Mouse (Mus musculus) stomach, embryonic 16.5 days (tissue): ENCODE data around the gene Spo11. TPM values are rescaled to one million over a fixed set of nuclear protein-coding genes. Genes with fewer than 3 reads are reported as not detected.

Source experiments
- ATAC-seq: fragments of 200-750 bp; cut with Nextera tagmentation; 2 replicates; pipeline ENCODE4 v1.8.0; 2017; ENCODE audit warnings: moderate number of reproducible peaks, moderate TSS enrichment; ENCODE audit not compliant: insufficient read depth, low FRiP score
- H3K27ac ChIP-seq: fragments of 300-500 bp; sonication (generic); 2 replicates; pipeline ENCODE4 v1.5.1; 2014; ENCODE audit warnings: low read length
- H3K27me3 ChIP-seq: fragments of 300-500 bp; sonication (generic); 2 replicates; pipeline ENCODE4 v1.6.1; 2014; ENCODE audit warnings: low read length, control low read depth, mixed read lengths; ENCODE audit not compliant: control insufficient read depth, insufficient read depth
- H3K36me3 ChIP-seq: fragments of 300-500 bp; sonication (generic); 2 replicates; pipeline ENCODE4 v1.6.1; 2014; ENCODE audit warnings: low read length; ENCODE audit not compliant: control insufficient read depth, insufficient read depth
- H3K4me1 ChIP-seq: fragments of 300-500 bp; sonication (generic); 2 replicates; pipeline ENCODE4 v1.6.1; 2014; ENCODE audit warnings: low read length, control low read depth, mixed read lengths; ENCODE audit not compliant: control insufficient read depth, insufficient read depth
- H3K4me2 ChIP-seq: fragments of 300-500 bp; sonication (generic); 2 replicates; pipeline ENCODE4 v1.6.1; 2014; ENCODE audit warnings: low read depth, low read length, mixed read lengths
- H3K4me3 ChIP-seq: fragments of 300-500 bp; sonication (generic); replicated peaks from 2 replicates; pipeline ENCODE4 v1.5.1; 2014; ENCODE audit warnings: mild to moderate bottlenecking, low read length
- H3K9ac ChIP-seq: fragments of 300-500 bp; sonication (generic); 2 replicates; pipeline ENCODE4 v1.6.1; 2014; ENCODE audit warnings: low read length
- H3K9me3 ChIP-seq: fragments of 300-500 bp; sonication (generic); replicated peaks from 2 replicates; pipeline ENCODE4 v1.6.1; 2016; ENCODE audit warnings: low read length, control low read depth; ENCODE audit not compliant: control insufficient read depth
- WGBS: fragments of 180-500 bp; shearing (Covaris S2); extraction: QIAGEN DNeasy Blood & Tissue Kit; methylation state at CpG from one replicate; pipeline ENCODE4 v1.1.7; 2014; 5-methylcytosine and 5-hydroxymethylcytosine counted together
- polyA plus RNA-seq: library from polyadenylated mRNA; unstranded; fragments of >200 nt; fragmentation: Nextera tagmentation; extraction: Ambion mirVana; gene quantifications from 2 replicates; pipeline ENCODE4 v1.2.1, GENCODE M21; 2015

The Spo11 gene
- polyA plus RNA-seq, 1 experiment from 2014 or later: 0.44 TPM

DNA sequence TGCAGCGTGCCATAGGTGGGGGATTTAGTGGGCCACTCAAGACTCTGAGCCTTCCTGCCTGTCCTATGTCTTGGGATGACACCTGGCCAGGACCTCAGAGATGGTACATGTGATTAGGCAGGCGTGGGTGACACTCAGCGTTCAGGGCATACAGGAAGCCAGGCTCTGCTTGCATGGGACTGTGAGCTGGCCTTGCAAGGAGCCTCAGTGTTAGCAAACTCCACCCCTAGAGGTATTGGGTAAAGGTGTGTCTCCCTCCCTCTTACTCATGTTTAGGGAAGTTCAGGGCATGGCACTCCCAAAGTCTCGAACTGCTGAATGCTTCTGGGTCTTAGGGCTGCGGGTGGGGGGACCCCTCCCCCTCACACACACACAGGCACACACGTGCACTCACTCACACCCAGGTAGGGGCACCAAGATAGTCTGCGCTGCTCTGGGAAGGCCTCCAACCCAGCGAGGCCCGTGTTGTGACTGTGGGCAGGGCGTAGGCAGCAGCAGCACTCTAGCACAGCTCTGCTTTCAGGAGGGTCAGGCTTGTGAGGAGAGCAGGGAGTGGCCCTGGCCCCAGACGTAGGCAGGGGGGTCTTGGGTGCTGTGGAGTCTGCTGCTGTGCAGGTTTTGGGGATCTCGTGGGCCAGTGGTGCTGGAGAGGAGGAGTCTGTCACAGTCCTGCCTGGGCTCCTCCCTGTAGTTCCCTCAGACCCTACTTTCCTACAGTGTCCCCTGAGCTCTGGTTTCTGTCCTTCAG lies 53.3 kb downstream of the Spo11 start:
- H3K4me2 ChIP-seq: no peak overlapping the region
- H3K9ac ChIP-seq: peak overlapping the region; percentile 22; the same call in 1 of the 2 replicates
- H3K27me3 ChIP-seq: no peaks in the 10 kb centered on the region
- 63% methylated on average over 12 of the region's 12 CpGs for WGBS
- H3K36me3 ChIP-seq: peaks cover 5% of the 10 kb centered on the region
- H3K9me3 ChIP-seq: no peaks in the 10 kb centered on the region
- peak; percentile 82 for ATAC-seq
- H3K4me1 ChIP-seq: peaks cover 49% of the 10 kb centered on the region
- peak overlapping the region; percentile 84 for H3K27ac ChIP-seq
- H3K4me3 ChIP-seq: no peak overlapping the region

DNA sequence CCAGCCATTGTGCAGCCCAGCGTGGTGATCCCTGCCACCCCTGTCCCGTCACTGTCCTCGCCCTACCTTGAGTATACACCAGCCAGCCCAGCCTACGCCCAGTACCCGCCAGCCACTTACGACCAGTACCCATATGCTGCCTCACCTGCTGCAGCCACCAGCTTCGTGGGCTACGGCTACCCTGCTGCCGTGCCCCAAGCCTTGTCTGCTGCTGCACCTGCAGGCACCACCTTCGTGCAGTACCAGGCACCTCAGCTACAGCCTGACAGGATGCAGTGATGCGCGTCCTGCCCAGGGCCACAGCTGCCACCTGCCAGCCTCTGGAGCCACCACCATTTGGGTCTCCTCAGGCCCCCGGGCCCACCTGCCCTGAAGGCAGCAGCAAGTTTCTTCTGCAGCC lies 56.0 kb downstream of the Spo11 start:
- Histone ChIP-seq H3K27me3 (no peaks in the 10 kb centered on the region), H3K36me3 (peaks cover 5% of the 10 kb centered on the region), H3K4me1 (peaks cover 33% of the 10 kb centered on the region), H3K4me2 (no peak overlapping the region), H3K27ac (no peak overlapping the region), H3K4me3 (no peak overlapping the region), H3K9ac (no peak overlapping the region), H3K9me3 (no peaks in the 10 kb centered on the region)
- no peak for ATAC-seq
- WGBS: 88% methylated on average over 13 of the region's 13 CpGs

GRCm38 (mm10) chr2:173034998-173035397 lies 57.5 kb downstream of the Spo11 start:
- no peak overlapping the region for H3K4me2 ChIP-seq
- peaks cover 28% of the 10 kb centered on the region for H3K4me1 ChIP-seq
- no peak overlapping the region for H3K4me3 ChIP-seq
- no peaks in the 10 kb centered on the region for H3K9me3 ChIP-seq
- no peaks in the 10 kb centered on the region for H3K27me3 ChIP-seq
- no peak for ATAC-seq
- no peak overlapping the region for H3K27ac ChIP-seq
- 40% methylated on average over 4 of the region's 4 CpGs for WGBS
- peaks cover 5% of the 10 kb centered on the region for H3K36me3 ChIP-seq
- no peak overlapping the region for H3K9ac ChIP-seq

DNA sequence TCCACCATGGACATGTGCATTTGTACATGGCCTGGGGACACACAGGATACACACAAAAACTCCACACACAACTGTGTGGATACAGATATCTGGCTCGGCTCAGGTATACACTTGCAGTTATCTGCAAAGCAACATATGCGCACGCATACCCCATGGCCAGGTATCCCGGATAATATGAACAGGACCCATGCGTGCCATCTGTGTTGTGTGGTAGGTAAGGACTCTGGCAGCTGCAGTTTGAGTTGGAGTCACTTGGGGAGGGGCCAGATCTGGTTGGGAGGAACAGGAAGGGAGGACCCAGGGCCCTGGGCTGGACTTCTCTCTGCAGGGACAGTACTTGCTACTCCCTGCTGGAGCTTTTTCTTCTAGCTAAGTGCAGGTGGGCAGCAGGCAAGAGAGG lies 58.2 kb downstream of the Spo11 start:
- Histone ChIP-seq H3K4me2 (no peak overlapping the region), H3K36me3 (peaks cover 5% of the 10 kb centered on the region), H3K27me3 (no peaks in the 10 kb centered on the region), H3K4me3 (no peak overlapping the region), H3K4me1 (peaks cover 23% of the 10 kb centered on the region), H3K9ac (no peak overlapping the region), H3K9me3 (no peaks in the 10 kb centered on the region), H3K27ac (no peak overlapping the region)
- WGBS: 92% methylated on average over 5 of the region's 5 CpGs
- no peak for ATAC-seq

DNA sequence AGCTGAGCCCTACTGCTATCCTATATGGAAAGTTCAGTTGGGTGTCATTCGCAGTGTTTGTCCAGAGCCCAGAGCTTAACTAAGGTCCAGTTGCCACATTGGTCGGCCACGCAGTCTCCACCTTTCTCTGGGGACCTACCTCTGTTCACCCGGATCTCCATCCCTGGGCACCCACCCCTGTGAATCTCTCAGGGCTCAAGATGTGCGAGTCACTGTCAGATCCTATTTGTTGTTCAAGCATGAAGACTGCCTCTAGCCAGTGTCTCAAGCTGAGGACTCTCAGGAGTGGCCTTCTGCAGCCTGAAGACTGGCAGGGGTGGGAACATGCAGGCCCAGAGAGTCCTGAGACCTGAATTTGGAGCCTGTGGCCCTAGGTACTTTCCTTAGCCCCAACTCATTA lies 58.6 kb downstream of the Spo11 start:
- no peak overlapping the region for H3K4me2 ChIP-seq
- H3K27me3 ChIP-seq: no peaks in the 10 kb centered on the region
- no peak overlapping the region for H3K4me3 ChIP-seq
- peaks cover 19% of the 10 kb centered on the region for H3K4me1 ChIP-seq
- 84% methylated on average over 5 of the region's 5 CpGs for WGBS
- H3K36me3 ChIP-seq: peaks cover 5% of the 10 kb centered on the region
- no peak for ATAC-seq
- H3K9me3 ChIP-seq: no peaks in the 10 kb centered on the region
- no peak overlapping the region for H3K9ac ChIP-seq
- no peak overlapping the region for H3K27ac ChIP-seq

GRCm38 (mm10) chr2:173036611-173037010 lies 59.1 kb downstream of the Spo11 start:
- H3K4me3 ChIP-seq: no peak overlapping the region
- no peaks in the 10 kb centered on the region for H3K27me3 ChIP-seq
- H3K36me3 ChIP-seq: peaks cover 5% of the 10 kb centered on the region
- no peak overlapping the region for H3K9ac ChIP-seq
- ATAC-seq: no peak
- H3K4me2 ChIP-seq: no peak overlapping the region
- 46% methylated on average over 4 of the region's 4 CpGs for WGBS
- H3K27ac ChIP-seq: no peak overlapping the region
- H3K4me1 ChIP-seq: peaks cover 14% of the 10 kb centered on the region
- no peaks in the 10 kb centered on the region for H3K9me3 ChIP-seq

DNA sequence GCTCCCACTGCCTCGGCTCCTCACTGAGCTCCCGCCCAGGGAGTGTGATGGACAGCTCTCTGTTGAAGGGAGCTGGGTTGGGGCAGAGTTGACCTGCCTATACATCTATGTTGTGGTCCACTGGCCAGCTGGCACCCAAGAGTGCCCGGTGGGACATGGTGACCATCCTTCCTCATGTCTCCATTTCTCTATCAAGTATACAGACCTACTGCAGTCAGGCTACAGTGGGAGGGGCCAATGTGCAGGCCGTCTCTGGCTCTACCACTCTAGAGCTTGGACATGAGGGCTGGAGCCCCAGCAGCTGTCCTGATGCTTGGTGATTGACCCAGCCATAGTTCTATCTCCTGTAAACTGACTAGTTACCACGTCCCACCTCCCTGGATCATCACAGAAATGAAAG lies 59.8 kb downstream of the Spo11 start:
- ATAC-seq: no peak
- Histone ChIP-seq H3K27ac (peak overlapping the region; percentile 26; the same call in 1 of the 2 replicates), H3K4me2 (no peak overlapping the region), H3K36me3 (peaks cover 5% of the 10 kb centered on the region), H3K4me1 (peaks cover 10% of the 10 kb centered on the region), H3K9ac (no peak overlapping the region), H3K9me3 (no peaks in the 10 kb centered on the region), H3K27me3 (no peaks in the 10 kb centered on the region), H3K4me3 (no peak overlapping the region)
- 68% methylated on average over 5 of the region's 5 CpGs for WGBS

- Histone ChIP-seq H3K4me1 (peaks cover 10% of the 10 kb centered on the region), H3K36me3 (peaks cover 5% of the 10 kb centered on the region), H3K9ac (no peak overlapping the region), H3K9me3 (no peaks in the 10 kb centered on the region), H3K27me3 (no peaks in the 10 kb centered on the region), H3K27ac (peak overlapping the region; percentile 26; the same call in 1 of the 2 replicates), H3K4me3 (no peak overlapping the region), H3K4me2 (no peak overlapping the region)
- 71% methylated on average over 7 of the region's 7 CpGs for WGBS
- peak; percentile 57 for ATAC-seq
Measured at GRCm38 (mm10) chr2:173037827-173038607, 60.5 kb downstream of the Spo11 start.

DNA sequence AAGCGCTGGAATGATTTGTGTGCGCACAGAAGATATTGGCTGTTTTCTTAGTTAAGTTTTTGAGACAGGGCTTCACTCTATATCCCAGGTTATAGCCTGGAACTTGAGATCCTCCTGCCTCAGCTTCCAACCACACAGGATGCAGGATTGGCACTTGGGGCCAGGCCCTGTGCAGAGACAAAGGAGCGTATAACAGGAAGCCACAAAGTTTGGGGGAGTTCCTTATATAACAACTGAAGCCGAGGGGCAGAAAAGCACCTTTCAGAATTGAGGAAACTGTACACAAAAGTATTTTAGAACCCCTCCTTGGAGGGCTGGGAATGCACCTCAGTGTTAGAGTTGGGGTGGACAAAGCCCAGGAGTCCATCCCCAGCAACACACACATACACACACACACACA lies 61.5 kb downstream of the Spo11 start:
- Histone ChIP-seq H3K9ac (no peak overlapping the region), H3K36me3 (no peaks in the 10 kb centered on the region; the same call in 1 of the 2 replicates), H3K4me1 (peaks cover 10% of the 10 kb centered on the region), H3K27me3 (no peaks in the 10 kb centered on the region), H3K27ac (no peak overlapping the region), H3K4me3 (no peak overlapping the region), H3K4me2 (no peak overlapping the region), H3K9me3 (no peaks in the 10 kb centered on the region)
- 85% methylated on average over 4 of the region's 4 CpGs for WGBS
- no peak for ATAC-seq
